Mouse (Mus musculus): Measurements from ENCODE around the gene Trim67. TPM values are rescaled to one million over a fixed set of nuclear protein-coding genes. Genes with fewer than 3 reads are reported as not detected.

Gene Trim67
- polyA plus RNA-seq, 1 experiment from 2014 or later = 0.70 TPM

DNA sequence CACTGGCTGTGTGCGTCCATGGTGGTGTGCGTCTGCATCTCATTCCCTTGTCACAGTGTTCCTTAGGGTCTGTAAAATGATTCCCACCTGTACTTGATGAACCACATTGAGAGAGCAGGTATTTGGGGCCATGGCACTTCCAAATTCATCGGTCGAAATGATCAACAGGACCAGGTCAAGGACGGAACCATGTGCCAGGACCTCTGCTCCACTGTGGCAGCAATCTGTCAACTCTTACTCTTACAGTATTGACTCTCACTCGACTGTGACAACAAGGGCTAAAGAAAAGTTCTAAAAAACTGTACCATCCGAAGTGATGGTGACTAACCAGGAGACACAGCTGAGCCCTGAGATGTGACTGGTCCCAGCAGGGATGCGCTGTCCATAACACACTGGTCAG lies 37.4 kb upstream of the Trim67 start:
- WGBS = 62% methylated on average over 8 of the region's 8 CpGs
- H3K27me3 ChIP-seq (ENCODE audit: insufficient read depth, low read length) = peaks cover 18% of the 10 kb centered on the region
- TF ChIP-seq CTCF (IDR thresholded peaks at IDR 0.05; ENCODE audit: low read depth) = no peak

DNA sequence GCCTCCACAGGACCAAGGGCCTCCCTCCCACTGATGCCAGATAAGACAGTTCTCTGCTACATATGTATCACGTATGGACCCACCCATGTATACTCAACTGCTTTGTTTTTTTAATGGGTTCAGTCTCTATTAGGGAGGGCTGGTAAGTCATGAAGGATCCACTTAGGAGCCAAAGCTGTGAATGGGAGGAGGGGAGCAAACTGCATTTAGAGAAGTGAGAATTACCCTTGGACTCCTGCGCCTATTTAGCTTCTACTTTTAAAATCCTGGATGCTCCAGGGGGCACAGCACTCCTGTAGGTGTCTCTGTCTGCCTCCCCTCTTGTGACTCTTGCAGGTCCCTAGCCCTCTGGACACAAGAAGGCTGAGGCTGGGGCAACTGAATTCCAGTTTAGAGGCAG lies 36.7 kb upstream of the Trim67 start:
- Histone ChIP-seq H3K4me1 (ENCODE audit: insufficient read depth) (0 out of 2 replicates have a peak, but pooled peaks cover 9% of the 10 kb centered on the region), H3K27me3 (ENCODE audit: insufficient read depth, low read length) (peaks cover 11% of the 10 kb centered on the region), H3K9me3 (ENCODE audit: low read depth, low read length) (no peaks in the 10 kb centered on the region), H3K36me3 (ENCODE audit: insufficient read depth) (no peaks in the 10 kb centered on the region), H3K4me2 (no peak overlapping the region), H3K27ac (ENCODE audit: low read depth) (no peak overlapping the region; the same call in 1 of the 2 replicates), H3K4me3 (ENCODE audit: low read depth, low read length) (no peak overlapping the region), H3K9ac (no peak overlapping the region)
- WGBS = 34% methylated on average over 2 of the region's 2 CpGs
- ATAC-seq (ENCODE audit: insufficient read depth) (no peak), DNase-seq (no peak)
- no peak for TF ChIP-seq CTCF (IDR thresholded peaks at IDR 0.05; ENCODE audit: low read depth)

More for the DNA sequence above, 37.4 kb upstream of the Trim67 start:
- Histone ChIP-seq H3K4me1 (ENCODE audit: insufficient read depth) (0 out of 2 replicates have a peak, but pooled peaks cover 11% of the 10 kb centered on the region), H3K4me3 (ENCODE audit: low read depth, low read length) (no peak overlapping the region), H3K36me3 (ENCODE audit: insufficient read depth) (no peaks in the 10 kb centered on the region), H3K9me3 (ENCODE audit: low read depth, low read length) (no peaks in the 10 kb centered on the region), H3K27ac (ENCODE audit: low read depth) (peak overlapping the region; percentile 86), H3K4me2 (no peak overlapping the region), H3K9ac (no peak overlapping the region)
- ATAC-seq (ENCODE audit: insufficient read depth) (no peak), DNase-seq (no peak)

DNA sequence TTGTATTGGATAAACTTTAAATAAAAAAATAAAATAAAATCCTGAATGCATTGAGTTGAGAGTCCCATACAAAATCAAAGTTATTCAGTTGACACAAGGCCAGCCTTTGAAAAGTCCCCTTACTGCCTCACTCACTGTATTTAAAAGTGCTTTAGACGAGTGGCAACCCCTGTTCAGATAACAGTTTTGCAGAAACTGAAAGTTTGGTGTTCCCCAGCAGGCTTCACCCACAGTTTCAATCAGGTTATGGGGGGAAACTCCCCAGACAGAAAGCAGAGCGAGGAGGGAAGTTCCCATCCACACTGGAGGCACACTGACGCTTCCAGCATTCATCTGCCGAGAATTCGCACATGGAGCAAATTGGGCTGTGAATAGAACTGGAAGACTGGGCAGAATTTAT lies 36.3 kb upstream of the Trim67 start:
- Histone ChIP-seq H3K27me3 (ENCODE audit: insufficient read depth, low read length) (peaks cover 7% of the 10 kb centered on the region), H3K9me3 (ENCODE audit: low read depth, low read length) (no peaks in the 10 kb centered on the region), H3K27ac (ENCODE audit: low read depth) (peak overlapping the region; percentile 65), H3K4me1 (ENCODE audit: insufficient read depth) (0 out of 2 replicates have a peak, but pooled peaks cover 5% of the 10 kb centered on the region), H3K4me2 (no peak overlapping the region), H3K36me3 (ENCODE audit: insufficient read depth) (no peaks in the 10 kb centered on the region), H3K9ac (no peak overlapping the region), H3K4me3 (ENCODE audit: low read depth, low read length) (no peak overlapping the region)
- DNase-seq (no peak), ATAC-seq (ENCODE audit: insufficient read depth) (no peak)
- no peak for TF ChIP-seq CTCF (IDR thresholded peaks at IDR 0.05; ENCODE audit: low read depth)
- WGBS = 55% methylated on average over 5 of the region's 5 CpGs

DNA sequence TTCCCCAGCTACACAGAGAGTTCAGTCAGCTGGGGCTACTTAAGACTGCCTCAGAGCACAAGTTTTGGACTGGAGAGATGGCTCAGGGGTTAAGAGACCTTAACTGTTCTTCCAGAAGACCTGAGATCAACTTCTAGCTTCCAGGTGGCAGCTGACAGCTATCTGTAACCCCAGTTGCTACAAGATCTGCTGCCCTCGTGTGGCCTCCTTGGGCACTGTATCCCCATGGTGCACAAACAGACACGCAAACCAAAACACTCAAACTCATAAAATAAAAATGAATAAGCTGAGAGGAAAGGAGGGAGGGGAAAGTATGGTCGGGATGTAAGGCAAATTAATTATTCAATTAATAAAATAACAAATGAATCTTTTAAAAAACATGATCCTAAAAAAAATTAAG lies 34.3 kb upstream of the Trim67 start:
- no peak overlapping the region for H3K4me2 ChIP-seq
- H3K4me3 ChIP-seq (ENCODE audit: low read depth, low read length) = no peak overlapping the region
- no peaks in the 10 kb centered on the region for H3K27me3 ChIP-seq (ENCODE audit: insufficient read depth, low read length)
- H3K9me3 ChIP-seq (ENCODE audit: low read depth, low read length) = no peaks in the 10 kb centered on the region
- ATAC-seq (ENCODE audit: insufficient read depth) (no peak), DNase-seq (peak; percentile 61)
- H3K4me1 ChIP-seq (ENCODE audit: insufficient read depth) = 0 out of 2 replicates have a peak, but pooled peaks cover 2% of the 10 kb centered on the region
- H3K27ac ChIP-seq (ENCODE audit: low read depth) = no peak overlapping the region
- H3K36me3 ChIP-seq (ENCODE audit: insufficient read depth) = no peaks in the 10 kb centered on the region
- peak; percentile 67 for TF ChIP-seq CTCF (IDR thresholded peaks at IDR 0.05; ENCODE audit: low read depth)
- no peak overlapping the region for H3K9ac ChIP-seq
- WGBS = 37% methylated on average over 3 of the region's 3 CpGs

DNA sequence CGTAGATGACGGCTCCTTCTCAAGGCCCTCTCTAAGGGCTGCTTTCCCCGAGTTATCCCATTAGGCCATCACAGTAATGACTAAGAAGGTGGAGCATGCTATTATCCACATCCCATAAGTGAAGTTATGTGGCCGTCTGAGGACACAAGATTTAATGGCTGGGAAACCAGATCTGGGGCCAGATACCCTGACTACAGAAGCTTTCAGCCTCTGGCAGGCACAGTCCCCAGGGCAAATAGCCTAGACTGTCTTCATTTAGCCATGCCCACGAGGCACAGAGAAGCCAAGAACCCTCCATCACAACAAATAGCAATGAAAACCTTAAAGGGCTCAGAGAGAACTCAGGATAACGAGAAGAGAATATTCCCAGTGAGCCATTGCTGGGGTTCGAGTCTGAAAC lies 29.8 kb upstream of the Trim67 start:
- TF ChIP-seq CTCF (IDR thresholded peaks at IDR 0.05; ENCODE audit: low read depth) = no peak
- Histone ChIP-seq H3K27me3 (ENCODE audit: insufficient read depth, low read length) (no peaks in the 10 kb centered on the region), H3K36me3 (ENCODE audit: insufficient read depth) (no peaks in the 10 kb centered on the region), H3K9ac (no peak overlapping the region), H3K27ac (ENCODE audit: low read depth) (no peak overlapping the region), H3K4me1 (ENCODE audit: insufficient read depth) (no peaks in the 10 kb centered on the region), H3K9me3 (ENCODE audit: low read depth, low read length) (no peaks in the 10 kb centered on the region), H3K4me3 (ENCODE audit: low read depth, low read length) (no peak overlapping the region), H3K4me2 (no peak overlapping the region)
- WGBS = 60% methylated on average over 7 of the region's 7 CpGs
- ATAC-seq (ENCODE audit: insufficient read depth) = no peak
- no peak for DNase-seq

DNA sequence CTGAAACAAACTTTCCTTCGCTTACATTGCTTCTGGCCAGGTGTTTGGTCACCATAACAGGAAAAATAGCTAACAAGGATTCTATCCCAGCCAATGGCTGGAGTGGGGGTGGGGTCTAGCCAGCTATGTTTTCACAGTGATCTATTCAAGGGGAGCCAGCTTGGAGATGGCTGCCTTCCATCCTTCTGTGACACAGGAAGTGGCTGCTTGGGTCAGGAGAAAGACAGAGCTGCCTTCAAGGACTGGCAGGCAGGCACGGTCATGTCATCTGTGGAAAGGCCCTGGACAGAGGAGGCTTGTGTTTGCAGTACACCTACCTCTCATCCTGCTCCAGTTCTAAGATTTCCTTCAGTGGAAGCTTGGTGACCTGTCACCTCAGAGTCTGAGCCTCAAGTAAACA lies 20.5 kb upstream of the Trim67 start:
- peak; percentile 15 for DNase-seq
- Histone ChIP-seq H3K4me1 (ENCODE audit: insufficient read depth) (peaks cover 6% of the 10 kb centered on the region; the same call in 1 of the 2 replicates), H3K27me3 (ENCODE audit: insufficient read depth, low read length) (no peaks in the 10 kb centered on the region), H3K4me3 (ENCODE audit: low read depth, low read length) (no peak overlapping the region), H3K36me3 (ENCODE audit: insufficient read depth) (no peaks in the 10 kb centered on the region), H3K9ac (no peak overlapping the region), H3K9me3 (ENCODE audit: low read depth, low read length) (no peaks in the 10 kb centered on the region), H3K27ac (ENCODE audit: low read depth) (peak overlapping the region; percentile 56; the same call in 1 of the 2 replicates), H3K4me2 (no peak overlapping the region)
- no peak for TF ChIP-seq CTCF (IDR thresholded peaks at IDR 0.05; ENCODE audit: low read depth)
- ATAC-seq (ENCODE audit: insufficient read depth) = no peak
- 35% methylated on average over 2 of the region's 2 CpGs for WGBS

DNA sequence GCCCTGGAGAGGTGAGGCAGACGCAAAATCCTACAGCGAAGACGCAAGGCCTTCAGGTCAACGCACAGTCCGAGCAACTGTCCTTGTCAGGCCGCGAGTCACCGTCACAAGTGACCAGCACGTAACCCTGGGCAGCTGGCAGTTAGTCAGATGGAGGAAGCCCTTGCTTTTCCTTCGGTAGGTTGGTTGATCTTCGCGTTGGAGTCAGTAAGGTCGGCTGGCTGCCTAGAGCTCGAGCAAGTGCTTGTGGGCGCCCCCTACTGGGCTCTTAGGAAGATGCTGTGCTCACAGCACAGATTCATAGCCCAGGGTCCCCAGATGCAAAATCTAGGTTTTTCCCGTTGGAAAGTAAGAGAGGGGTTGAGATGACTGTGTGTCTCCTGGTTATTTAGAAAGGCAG lies 17.2 kb upstream of the Trim67 start:
- Histone ChIP-seq H3K27me3 (ENCODE audit: insufficient read depth, low read length) (0 out of 2 replicates have a peak, but pooled peaks cover 4% of the 10 kb centered on the region), H3K27ac (ENCODE audit: low read depth) (no peak overlapping the region), H3K4me3 (ENCODE audit: low read depth, low read length) (0 out of 2 replicates have a peak overlapping the region, but pooled peaks have one; percentile 9), H3K9ac (no peak overlapping the region), H3K36me3 (ENCODE audit: insufficient read depth) (no peaks in the 10 kb centered on the region), H3K4me1 (ENCODE audit: insufficient read depth) (peaks cover 12% of the 10 kb centered on the region; the same call in 1 of the 2 replicates), H3K9me3 (ENCODE audit: low read depth, low read length) (no peaks in the 10 kb centered on the region), H3K4me2 (peak overlapping the region; percentile 54)
- TF ChIP-seq CTCF (IDR thresholded peaks at IDR 0.05; ENCODE audit: low read depth) = peak; percentile 86
- peak; percentile 90 for DNase-seq
- no peak for ATAC-seq (ENCODE audit: insufficient read depth)
- WGBS = 11% methylated on average over 16 of the region's 16 CpGs
